Mouse (Mus musculus) kidney, postnatal 36 days (tissue): Measurements from ENCODE around the gene Scamp3.
"Not testable (repeated sequence)": the region's sequence is repeated elsewhere in the genome, so short reads cannot be mapped to it uniquely, and the experiment has no call there.

ENCODE experiments used
- DNase-seq, 2 experiments: peaks; one replicate each; pipeline ENCODE4 v3.0.0; 2021 to 2022; ENCODE audit warnings: mixed read lengths in 2 of 2

Gene Scamp3

GRCm38 (mm10) chr3:89177242-89178106 is at the start of gene Scamp3:
Gene Scamp3 (plus strand): TSS chr3:89177473.
- DNase-seq = peak; percentile 89 to 96

- no peak for DNase-seq
These were observed 47.4 kb upstream of the Scamp3 start for GRCm38 (mm10) chr3:89129908-89130307.

GRCm38 (mm10) chr3:89131816-89132215 is 45.5 kb upstream of the Scamp3 start:
- no peak for DNase-seq

GRCm38 (mm10) chr3:89132285-89133062 is 44.8 kb upstream of the Scamp3 start:
- DNase-seq = peak in 1 of 2 experiments; percentile 56

GRCm38 (mm10) chr3:89133063-89133450 is 44.2 kb upstream of the Scamp3 start:
- DNase-seq = no peak

GRCm38 (mm10) chr3:89133752-89134151 is 43.5 kb upstream of the Scamp3 start:
- DNase-seq = no peak

GRCm38 (mm10) chr3:89135958-89136357 is 41.3 kb upstream of the Scamp3 start, which contains the start of gene Pklr:
Gene Pklr (plus strand): TSS chr3:89136142.
- DNase-seq = no peak

GRCm38 (mm10) chr3:89136365-89136764 is 40.9 kb upstream of the Scamp3 start:
- DNase-seq = peak; percentile 85 to 93

- DNase-seq = peak; percentile 68 to 81
These were observed 32.5 kb upstream of the Scamp3 start for GRCm38 (mm10) chr3:89144821-89145220.

GRCm38 (mm10) chr3:89145566-89145965 is 31.7 kb upstream of the Scamp3 start:
- DNase-seq = no peak

GRCm38 (mm10) chr3:89147101-89147978 is 29.9 kb upstream of the Scamp3 start:
- peak; percentile 78 to 83 for DNase-seq

- peak in 1 of 2 experiments; percentile 22 for DNase-seq
These were observed 29.3 kb upstream of the Scamp3 start for GRCm38 (mm10) chr3:89147979-89148311.

GRCm38 (mm10) chr3:89148567-89148966 is 28.7 kb upstream of the Scamp3 start:
- DNase-seq = no peak

- no peak for DNase-seq
These were observed 25.0 kb upstream of the Scamp3 start for GRCm38 (mm10) chr3:89152084-89152835.

GRCm38 (mm10) chr3:89156951-89157350 is 20.3 kb upstream of the Scamp3 start:
- no peak for DNase-seq

GRCm38 (mm10) chr3:89158651-89159050 is 18.6 kb upstream of the Scamp3 start:
- no peak for DNase-seq

GRCm38 (mm10) chr3:89159211-89159610 is 18.1 kb upstream of the Scamp3 start:
- peak; percentile 68 to 88 for DNase-seq

- peak; percentile 51 to 84 for DNase-seq
These were observed 17.5 kb upstream of the Scamp3 start, which contains the start of gene Hcn3 for GRCm38 (mm10) chr3:89159616-89160344. Gene Hcn3 (minus strand): TSS chr3:89160196.

GRCm38 (mm10) chr3:89161207-89161606 is 16.1 kb upstream of the Scamp3 start:
- DNase-seq = not testable (repeated sequence)

- no peak for DNase-seq
These were observed 15.5 kb upstream of the Scamp3 start for GRCm38 (mm10) chr3:89161786-89162185.

GRCm38 (mm10) chr3:89163123-89163522 is 14.2 kb upstream of the Scamp3 start:
- no peak for DNase-seq
